Mouse (Mus musculus): Measurements from ENCODE around the gene Rnf114. TPM values are rescaled to one million over a fixed set of nuclear protein-coding genes. Genes with fewer than 3 reads are reported as not detected.

Gene Rnf114
- polyA plus RNA-seq, 1 experiment from 2014 or later = 133 TPM

DNA sequence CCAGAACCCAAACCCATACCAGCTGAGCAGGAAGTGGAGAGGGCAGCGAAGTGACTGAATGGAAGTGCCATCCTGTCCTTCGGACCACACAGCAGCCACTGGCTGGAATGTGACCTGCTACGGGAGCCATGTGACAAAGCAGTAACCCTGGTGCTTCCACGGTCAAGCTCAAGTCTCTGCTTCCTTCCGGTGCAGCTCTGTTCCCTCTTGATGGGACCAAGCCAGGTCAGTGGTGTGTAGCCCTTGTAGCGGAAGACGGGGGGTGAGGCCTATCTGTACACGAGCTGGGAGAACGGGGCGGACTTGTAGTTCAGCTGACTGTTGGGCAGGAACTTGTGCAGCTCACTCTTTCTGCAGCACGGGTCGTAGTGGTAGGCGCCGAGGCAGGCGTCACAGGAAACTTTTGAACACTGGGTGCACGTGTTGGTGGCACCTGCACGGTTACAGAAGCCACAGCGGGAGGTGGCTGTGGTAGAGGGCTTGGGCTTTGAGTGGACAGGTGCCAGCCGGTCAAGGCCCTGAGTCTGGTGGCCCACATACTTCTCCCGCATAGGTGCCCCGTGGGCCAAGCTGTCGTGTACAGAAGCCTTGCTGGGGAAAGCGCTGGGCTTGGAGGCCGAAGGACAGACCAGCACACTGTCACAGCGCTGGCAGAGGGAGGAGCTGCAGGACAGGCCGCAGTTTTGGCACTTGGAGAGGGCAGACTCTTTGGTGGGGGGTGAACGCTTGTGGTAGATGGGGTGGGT lies 9.2 kb upstream of the Rnf114 start:
- 95% methylated on average over 27 of the region's 27 CpGs for WGBS
- Histone ChIP-seq H3K9ac (replicated peaks; ENCODE audit: low read depth, low read length) (no peak overlapping the region), H3K27ac (ENCODE audit: low read length) (no peak overlapping the region), H3K4me1 (replicated peaks; ENCODE audit: control insufficient read depth, insufficient read depth, low read length) (peaks cover 23% of the 10 kb centered on the region), H3K4me2 (ENCODE audit: low read length) (no peak overlapping the region), H3K36me3 (ENCODE audit: control insufficient read depth, insufficient read depth) (0 out of 2 replicates have a peak, but pooled peaks cover 3% of the 10 kb centered on the region), H3K4me3 (replicated peaks; ENCODE audit: low read length) (no peak overlapping the region), H3K27me3 (replicated peaks; ENCODE audit: control insufficient read depth, insufficient read depth, low read length) (no peaks in the 10 kb centered on the region), H3K9me3 (ENCODE audit: control insufficient read depth, low read length) (no peaks in the 10 kb centered on the region)
- ATAC-seq = no peak

- WGBS = 97% methylated on average over 24 of the region's 24 CpGs
- H3K27me3 ChIP-seq (replicated peaks; ENCODE audit: control insufficient read depth, insufficient read depth, low read length) = no peaks in the 10 kb centered on the region
These were observed 8.5 kb upstream of the Rnf114 start for GRCm38 (mm10) chr2:167483827-167484410.

GRCm38 (mm10) chr2:167484932-167485331 lies 7.5 kb upstream of the Rnf114 start:
- Histone ChIP-seq H3K36me3 (ENCODE audit: control insufficient read depth, insufficient read depth) (0 out of 2 replicates have a peak, but pooled peaks cover 3% of the 10 kb centered on the region), H3K9ac (replicated peaks; ENCODE audit: low read depth, low read length) (no peak overlapping the region), H3K4me2 (ENCODE audit: low read length) (no peak overlapping the region), H3K27ac (ENCODE audit: low read length) (peak overlapping the region; percentile 23; the same call in 1 of the 2 replicates), H3K9me3 (ENCODE audit: control insufficient read depth, low read length) (no peaks in the 10 kb centered on the region), H3K27me3 (replicated peaks; ENCODE audit: control insufficient read depth, insufficient read depth, low read length) (no peaks in the 10 kb centered on the region), H3K4me3 (replicated peaks; ENCODE audit: low read length) (no peak overlapping the region), H3K4me1 (replicated peaks; ENCODE audit: control insufficient read depth, insufficient read depth, low read length) (peaks cover 23% of the 10 kb centered on the region)
- ATAC-seq = no peak
- 93% methylated on average over 11 of the region's 11 CpGs for WGBS

More at GRCm38 (mm10) chr2:167483827-167484410, 8.5 kb upstream of the Rnf114 start:
- no peak for ATAC-seq
- H3K36me3 ChIP-seq (ENCODE audit: control insufficient read depth, insufficient read depth) = 0 out of 2 replicates have a peak, but pooled peaks cover 3% of the 10 kb centered on the region
- H3K4me2 ChIP-seq (ENCODE audit: low read length) = no peak overlapping the region
- no peak overlapping the region for H3K27ac ChIP-seq (ENCODE audit: low read length)
- no peak overlapping the region for H3K4me3 ChIP-seq (replicated peaks; ENCODE audit: low read length)
- no peaks in the 10 kb centered on the region for H3K9me3 ChIP-seq (ENCODE audit: control insufficient read depth, low read length)
- peaks cover 23% of the 10 kb centered on the region for H3K4me1 ChIP-seq (replicated peaks; ENCODE audit: control insufficient read depth, insufficient read depth, low read length)
- no peak overlapping the region for H3K9ac ChIP-seq (replicated peaks; ENCODE audit: low read depth, low read length)

GRCm38 (mm10) chr2:167485501-167486377 lies 6.7 kb upstream of the Rnf114 start:
- Histone ChIP-seq H3K9me3 (ENCODE audit: control insufficient read depth, low read length) (no peaks in the 10 kb centered on the region), H3K27me3 (replicated peaks; ENCODE audit: control insufficient read depth, insufficient read depth, low read length) (no peaks in the 10 kb centered on the region), H3K27ac (ENCODE audit: low read length) (peak overlapping the region; percentile 23), H3K4me2 (ENCODE audit: low read length) (no peak overlapping the region), H3K4me1 (replicated peaks; ENCODE audit: control insufficient read depth, insufficient read depth, low read length) (peaks cover 29% of the 10 kb centered on the region), H3K36me3 (ENCODE audit: control insufficient read depth, insufficient read depth) (0 out of 2 replicates have a peak, but pooled peaks cover 3% of the 10 kb centered on the region), H3K4me3 (replicated peaks; ENCODE audit: low read length) (no peak overlapping the region), H3K9ac (replicated peaks; ENCODE audit: low read depth, low read length) (no peak overlapping the region)
- peak; percentile 80 for ATAC-seq
- WGBS = 60% methylated on average over 7 of the region's 7 CpGs

DNA sequence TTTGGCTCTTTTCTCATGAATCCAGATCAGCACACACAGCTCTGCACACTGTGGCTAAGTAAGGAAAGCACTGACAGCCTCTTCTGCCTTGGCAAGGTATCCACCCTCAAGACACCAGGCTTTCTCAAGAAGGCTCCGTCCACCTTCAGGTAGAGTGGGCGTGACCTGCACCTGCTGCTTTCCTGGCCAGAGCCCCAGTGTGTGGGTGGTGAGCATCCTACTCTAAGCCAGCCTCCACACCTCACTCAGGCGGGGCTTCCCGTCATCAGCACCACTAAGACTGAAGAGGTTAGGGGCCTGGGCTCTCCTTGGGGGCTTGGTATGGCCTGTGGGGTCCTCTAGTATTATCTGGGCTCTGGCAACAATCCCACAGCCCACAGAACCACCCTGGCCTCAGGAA lies 5.9 kb upstream of the Rnf114 start:
- H3K27me3 ChIP-seq (replicated peaks; ENCODE audit: control insufficient read depth, insufficient read depth, low read length) = no peaks in the 10 kb centered on the region
- H3K27ac ChIP-seq (ENCODE audit: low read length) = no peak overlapping the region
- H3K9me3 ChIP-seq (ENCODE audit: control insufficient read depth, low read length) = no peaks in the 10 kb centered on the region
- no peak overlapping the region for H3K4me2 ChIP-seq (ENCODE audit: low read length)
- peaks cover 38% of the 10 kb centered on the region for H3K4me1 ChIP-seq (replicated peaks; ENCODE audit: control insufficient read depth, insufficient read depth, low read length)
- ATAC-seq = no peak
- 0 out of 2 replicates have a peak, but pooled peaks cover 3% of the 10 kb centered on the region for H3K36me3 ChIP-seq (ENCODE audit: control insufficient read depth, insufficient read depth)
- H3K4me3 ChIP-seq (replicated peaks; ENCODE audit: low read length) = no peak overlapping the region
- H3K9ac ChIP-seq (replicated peaks; ENCODE audit: low read depth, low read length) = no peak overlapping the region
- 91% methylated on average over 4 of the region's 4 CpGs for WGBS

DNA sequence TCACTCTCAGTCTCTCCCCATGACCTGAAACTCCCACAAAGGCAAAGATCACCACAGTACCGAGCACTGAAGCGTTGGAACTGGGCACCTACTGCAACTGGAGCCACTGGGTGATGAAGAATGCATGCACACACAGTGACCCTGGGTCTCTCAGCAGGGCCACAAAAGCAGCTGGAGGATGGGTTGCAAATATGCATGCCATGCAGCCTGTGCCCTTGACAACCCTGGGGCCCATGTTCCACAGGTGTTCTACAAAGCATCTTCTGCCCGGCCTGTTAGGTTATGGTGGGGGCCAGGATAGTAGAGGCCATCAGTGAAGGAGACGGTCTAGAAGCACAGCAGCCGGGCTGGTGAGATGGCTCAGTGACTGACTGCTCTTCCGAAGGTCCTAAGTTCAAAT lies 4.9 kb upstream of the Rnf114 start:
- no peak for ATAC-seq
- no peak overlapping the region for H3K4me2 ChIP-seq (ENCODE audit: low read length)
- H3K36me3 ChIP-seq (ENCODE audit: control insufficient read depth, insufficient read depth) = 0 out of 2 replicates have a peak, but pooled peaks cover 3% of the 10 kb centered on the region
- H3K4me1 ChIP-seq (replicated peaks; ENCODE audit: control insufficient read depth, insufficient read depth, low read length) = peaks cover 43% of the 10 kb centered on the region
- H3K27ac ChIP-seq (ENCODE audit: low read length) = no peak overlapping the region
- no peaks in the 10 kb centered on the region for H3K9me3 ChIP-seq (ENCODE audit: control insufficient read depth, low read length)
- no peak overlapping the region for H3K4me3 ChIP-seq (replicated peaks; ENCODE audit: low read length)
- whole genome bisulfite sequencing = 95% methylated on average over 6 of the region's 6 CpGs
- H3K9ac ChIP-seq (replicated peaks; ENCODE audit: low read depth, low read length) = no peak overlapping the region
- H3K27me3 ChIP-seq (replicated peaks; ENCODE audit: control insufficient read depth, insufficient read depth, low read length) = no peaks in the 10 kb centered on the region

DNA sequence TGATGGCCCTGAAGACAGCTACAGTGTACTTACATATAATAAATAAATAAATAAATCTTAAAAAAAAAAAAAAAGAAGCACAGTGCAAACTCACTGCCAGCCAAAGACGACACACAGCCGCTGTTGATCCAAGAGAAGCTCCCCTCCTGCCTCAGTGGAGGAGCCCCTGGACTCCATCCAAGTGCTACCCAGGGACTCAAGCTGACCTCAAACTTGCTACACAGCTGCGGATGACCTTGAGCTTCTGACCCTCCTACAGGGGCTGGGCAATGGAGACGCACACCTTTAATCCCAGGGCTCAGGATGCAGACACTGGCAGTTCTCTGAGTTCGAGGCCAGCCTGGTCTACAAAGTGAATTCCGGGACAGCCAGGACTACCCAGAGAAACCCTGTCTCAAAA lies 4.5 kb upstream of the Rnf114 start:
- no peak overlapping the region for H3K27ac ChIP-seq (ENCODE audit: low read length)
- no peak overlapping the region for H3K4me2 ChIP-seq (ENCODE audit: low read length)
- H3K9me3 ChIP-seq (ENCODE audit: control insufficient read depth, low read length) = no peaks in the 10 kb centered on the region
- no peak overlapping the region for H3K9ac ChIP-seq (replicated peaks; ENCODE audit: low read depth, low read length)
- H3K4me3 ChIP-seq (replicated peaks; ENCODE audit: low read length) = no peak overlapping the region
- no peak for ATAC-seq
- H3K27me3 ChIP-seq (replicated peaks; ENCODE audit: control insufficient read depth, insufficient read depth, low read length) = no peaks in the 10 kb centered on the region
- 87% methylated on average over 6 of the region's 6 CpGs for WGBS
- H3K4me1 ChIP-seq (replicated peaks; ENCODE audit: control insufficient read depth, insufficient read depth, low read length) = peaks cover 43% of the 10 kb centered on the region
- 0 out of 2 replicates have a peak, but pooled peaks cover 3% of the 10 kb centered on the region for H3K36me3 ChIP-seq (ENCODE audit: control insufficient read depth, insufficient read depth)

DNA sequence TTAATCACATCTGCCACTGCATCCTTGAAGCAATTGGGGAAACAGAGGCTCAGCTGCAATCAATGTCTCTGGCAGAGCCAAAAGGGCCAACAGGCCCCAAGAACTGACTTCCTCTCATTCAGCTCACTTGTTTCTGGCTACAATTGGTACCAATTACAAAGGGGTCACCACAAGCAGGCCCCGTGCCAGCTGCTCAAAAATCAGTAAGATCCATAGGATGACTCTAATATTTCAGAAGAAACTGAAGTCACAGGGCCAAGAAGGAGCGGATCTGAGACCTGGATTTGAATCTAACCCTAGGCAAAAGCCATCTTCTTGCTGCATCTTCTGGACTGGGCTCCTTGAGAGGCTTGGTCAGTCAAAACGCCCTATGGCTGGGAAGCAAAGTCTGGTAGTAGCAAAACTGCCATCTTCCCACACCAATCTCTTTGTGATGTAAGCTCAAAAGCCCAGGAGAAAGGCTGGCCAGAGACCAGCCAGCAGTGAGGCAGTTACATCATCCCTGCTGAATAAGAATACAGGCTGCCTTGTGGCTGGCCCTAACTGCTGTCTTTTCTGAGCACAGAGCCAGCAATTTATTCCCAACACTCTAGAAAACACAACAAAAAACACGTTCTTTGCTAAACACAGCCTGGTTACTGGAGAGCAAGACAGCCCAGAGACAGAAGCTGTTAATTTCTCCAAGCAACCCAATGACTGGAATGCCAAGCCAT lies 1.5 kb upstream of the Rnf114 start:
- Histone ChIP-seq H3K27me3 (replicated peaks; ENCODE audit: control insufficient read depth, insufficient read depth, low read length) (no peaks in the 10 kb centered on the region), H3K4me1 (replicated peaks; ENCODE audit: control insufficient read depth, insufficient read depth, low read length) (peaks cover 37% of the 10 kb centered on the region), H3K9ac (replicated peaks; ENCODE audit: low read depth, low read length) (peak overlapping the region; percentile 92), H3K36me3 (ENCODE audit: control insufficient read depth, insufficient read depth) (no peaks in the 10 kb centered on the region), H3K4me3 (replicated peaks; ENCODE audit: low read length) (peak overlapping the region; percentile 100), H3K9me3 (ENCODE audit: control insufficient read depth, low read length) (no peaks in the 10 kb centered on the region), H3K4me2 (ENCODE audit: low read length) (peak overlapping the region; percentile 98), H3K27ac (ENCODE audit: low read length) (peak overlapping the region; percentile 78)
- peak; percentile 18; the same call in 1 of the 2 replicates for ATAC-seq
- 58% methylated on average over 4 of the region's 4 CpGs for WGBS
